Mouse (Mus musculus) spleen, adult 2 months (tissue): ENCODE results near the gene Ssu72.

Experiments used
- CTCF ChIP-seq: fragments of 200-500 bp; IDR thresholded peaks from 2 replicates; pipeline ENCODE4 v1.5.1; 2011; ENCODE audit warnings: mild to moderate bottlenecking, inconsistent platforms; ENCODE audit not compliant: insufficient read depth, insufficient read length, insufficient replicate concordance; ENCODE audit errors: extremely low read depth
- POLR2A ChIP-seq: fragments of 200-500 bp; IDR thresholded peaks from 2 replicates; pipeline ENCODE4 v1.6.1; 2011; ENCODE audit warnings: low read depth, low read length, inconsistent platforms

DNA sequence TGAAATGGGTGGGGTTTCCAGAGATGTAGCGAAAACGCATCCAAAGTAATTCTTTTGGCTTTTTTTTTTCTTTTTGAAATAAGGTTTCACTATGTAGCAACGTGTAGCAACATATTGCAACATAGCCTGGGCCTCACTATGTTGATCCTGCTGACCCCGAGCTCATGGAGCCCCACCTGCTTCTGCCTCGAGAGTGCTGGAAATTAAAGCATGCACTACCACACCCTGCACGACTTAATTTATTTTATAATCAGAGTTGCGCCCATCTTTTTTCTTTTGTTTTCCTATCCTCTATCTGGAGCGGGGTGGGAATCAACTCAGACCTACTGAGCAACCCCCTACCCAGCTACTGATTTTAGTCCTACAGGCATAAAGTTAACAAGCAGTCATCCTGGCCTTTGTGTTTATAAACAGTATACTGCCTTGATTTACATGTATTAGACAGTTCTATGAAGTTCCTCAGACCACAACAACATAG is 35.0 kb upstream of the Ssu72 start:
- TF ChIP-seq POLR2A: no peak
- TF ChIP-seq CTCF: no peak
